Mouse (Mus musculus) liver, embryonic 13.5 days (tissue): ENCODE results near the gene Dmgdh. TPM values are rescaled to one million over a fixed set of nuclear protein-coding genes. Genes with fewer than 3 reads are reported as not detected.

Source experiments
- ATAC-seq: fragments of 200-750 bp; cut with Nextera tagmentation; 2 replicates; pipeline ENCODE4 v1.8.0; 2017; ENCODE audit warnings: low read depth, mild to moderate bottlenecking, moderate number of reproducible peaks, moderate library complexity
- DNase-seq: peaks from one replicate; pipeline ENCODE4 v3.0.0; 2022
- H3K27ac ChIP-seq: fragments of 300-500 bp; sonication (generic); 2 replicates; pipeline ENCODE4 v1.5.1; 2015; ENCODE audit warnings: moderate library complexity, mild to moderate bottlenecking, inconsistent platforms
- H3K27me3 ChIP-seq: fragments of 300-500 bp; sonication (generic); 2 replicates; pipeline ENCODE4 v1.6.1; 2015; ENCODE audit warnings: mild to moderate bottlenecking, inconsistent platforms
- H3K36me3 ChIP-seq: fragments of 300-500 bp; sonication (generic); 2 replicates; pipeline ENCODE4 v1.6.1; 2015; ENCODE audit warnings: mild to moderate bottlenecking, inconsistent platforms
- H3K4me1 ChIP-seq: fragments of 300-500 bp; sonication (generic); replicated peaks from 2 replicates; pipeline ENCODE4 v1.6.1; 2015; ENCODE audit warnings: inconsistent platforms
- H3K4me2 ChIP-seq: fragments of 300-500 bp; sonication (generic); 2 replicates; pipeline ENCODE4 v1.6.1; 2015; ENCODE audit warnings: inconsistent platforms, mild to moderate bottlenecking, moderate library complexity
- H3K4me3 ChIP-seq: fragments of 300-500 bp; sonication (generic); replicated peaks from 2 replicates; pipeline ENCODE4 v1.5.1; 2015; ENCODE audit warnings: mild to moderate bottlenecking, inconsistent platforms
- H3K9ac ChIP-seq: fragments of 300-500 bp; sonication (generic); 2 replicates; pipeline ENCODE4 v1.6.1; 2015; ENCODE audit warnings: mild to moderate bottlenecking, inconsistent platforms
- H3K9me3 ChIP-seq: fragments of 300-500 bp; sonication (generic); replicated peaks from 2 replicates; pipeline ENCODE4 v1.6.1; 2016; ENCODE audit warnings: inconsistent platforms
- WGBS: fragments of 180-500 bp; shearing (Covaris S2); methylation state at CpG from one replicate; pipeline ENCODE4 v1.1.7; 2015; ENCODE audit not compliant: insufficient replicate concordance; 5-methylcytosine and 5-hydroxymethylcytosine counted together
- polyA plus RNA-seq: library from polyadenylated mRNA; unstranded; fragments of >200 nt; fragmentation: Nextera tagmentation; extraction: Ambion mirVana; gene quantifications from 2 replicates; pipeline ENCODE4 v1.2.1, GENCODE M21; 2015

Gene Dmgdh
- polyA plus RNA-seq, 1 experiment from 2014 or later: 10.1 TPM

DNA sequence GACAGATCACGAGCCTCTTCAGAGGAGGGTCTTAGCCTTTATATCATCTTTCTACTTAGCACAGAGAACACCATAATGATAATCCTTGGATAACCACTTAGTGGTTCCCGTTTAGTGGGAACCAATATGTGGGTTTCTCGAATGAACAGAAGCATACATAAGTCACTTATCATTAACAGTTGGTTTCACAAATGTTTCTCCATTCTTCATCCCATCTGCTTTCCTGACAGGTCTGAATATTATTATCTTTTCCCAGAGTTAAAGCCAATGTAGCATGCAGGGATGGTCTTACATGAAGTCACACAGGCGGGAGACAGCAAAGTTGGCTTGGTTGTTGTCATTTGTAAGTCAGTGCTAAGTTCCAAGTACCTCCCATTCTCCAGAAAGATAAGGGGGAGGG lies 6.6 kb upstream of the Dmgdh start:
- 61% methylated on average over 4 of the region's 4 CpGs for WGBS
- ATAC-seq (no peak), DNase-seq (no peak)
- no peak overlapping the region for H3K4me2 ChIP-seq
- no peaks in the 10 kb centered on the region; the same call in 1 of the 2 replicates for H3K9me3 ChIP-seq
- H3K27ac ChIP-seq: no peak overlapping the region
- H3K36me3 ChIP-seq: peaks cover 5% of the 10 kb centered on the region; the same call in 1 of the 2 replicates
- no peaks in the 10 kb centered on the region for H3K27me3 ChIP-seq
- no peaks in the 10 kb centered on the region for H3K4me1 ChIP-seq
- no peak overlapping the region for H3K4me3 ChIP-seq
- no peak overlapping the region for H3K9ac ChIP-seq

- H3K4me3 ChIP-seq: no peak overlapping the region
- DNase-seq: no peak
- peak overlapping the region; percentile 67 for H3K27ac ChIP-seq
- H3K4me1 ChIP-seq: no peaks in the 10 kb centered on the region
- peaks cover 18% of the 10 kb centered on the region for H3K27me3 ChIP-seq
- no peaks in the 10 kb centered on the region; the same call in 1 of the 2 replicates for H3K9me3 ChIP-seq
- H3K36me3 ChIP-seq: 0 out of 2 replicates have a peak, but pooled peaks cover 5% of the 10 kb centered on the region
- H3K4me2 ChIP-seq: peak overlapping the region; percentile 9; the same call in 1 of the 2 replicates
- peak; percentile 57 for ATAC-seq
- 60% methylated on average over 4 of the region's 4 CpGs for WGBS
- H3K9ac ChIP-seq: no peak overlapping the region
These were observed 1.9 kb upstream of the Dmgdh start for GRCm38 (mm10) chr13:93672371-93672770.

GRCm38 (mm10) chr13:93673296-93673695 lies 937 bp upstream of the Dmgdh start:
- H3K27ac ChIP-seq: no peak overlapping the region
- no peak for ATAC-seq
- H3K9me3 ChIP-seq: no peaks in the 10 kb centered on the region; the same call in 1 of the 2 replicates
- peak overlapping the region; percentile 47 for H3K9ac ChIP-seq
- no peak for DNase-seq
- peaks cover 18% of the 10 kb centered on the region for H3K27me3 ChIP-seq
- no peaks in the 10 kb centered on the region for H3K4me1 ChIP-seq
- H3K36me3 ChIP-seq: 0 out of 2 replicates have a peak, but pooled peaks cover 5% of the 10 kb centered on the region
- H3K4me2 ChIP-seq: peak overlapping the region; percentile 50
- WGBS: 39% methylated on average over 2 of the region's 2 CpGs
- peak overlapping the region; percentile 43 for H3K4me3 ChIP-seq

- DNase-seq: no peak
- H3K4me1 ChIP-seq: no peaks in the 10 kb centered on the region
- H3K27ac ChIP-seq: no peak overlapping the region
- H3K4me3 ChIP-seq: no peak overlapping the region
- no peaks in the 10 kb centered on the region for H3K9me3 ChIP-seq
- no peak for ATAC-seq
- H3K4me2 ChIP-seq: no peak overlapping the region
- no peaks in the 10 kb centered on the region for H3K36me3 ChIP-seq
- WGBS: 52% methylated on average over 9 of the region's 9 CpGs
- H3K9ac ChIP-seq: no peak overlapping the region
- H3K27me3 ChIP-seq: peaks cover 18% of the 10 kb centered on the region
These were observed 2.6 kb downstream of the Dmgdh start for GRCm38 (mm10) chr13:93676864-93677263.

DNA sequence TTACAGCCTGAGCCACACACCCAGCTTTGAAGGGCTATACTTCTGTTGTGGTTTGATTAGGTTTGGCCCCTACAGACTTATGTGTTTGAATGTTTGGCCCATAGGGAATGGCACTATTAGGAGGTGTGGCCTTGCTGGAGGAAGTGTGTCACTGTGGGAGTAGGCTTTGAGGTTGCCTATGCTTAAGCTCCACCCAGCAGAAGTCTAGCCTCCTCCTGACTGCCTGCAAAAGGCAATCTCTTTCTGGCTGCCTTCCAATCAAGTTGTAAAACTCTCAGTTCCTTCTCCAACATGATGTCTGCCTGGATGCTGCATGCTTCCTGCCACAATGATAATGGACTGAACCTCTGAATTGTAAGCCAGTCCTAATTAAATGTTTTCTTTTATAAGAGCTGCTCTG lies 9.1 kb downstream of the Dmgdh start:
- DNase-seq (no peak), ATAC-seq (no peak)
- H3K9me3 ChIP-seq: no peaks in the 10 kb centered on the region

GRCm38 (mm10) chr13:93685226-93685625 lies 11.0 kb downstream of the Dmgdh start:
- 70% methylated on average over 4 of the region's 4 CpGs for WGBS
- Histone ChIP-seq H3K4me1 (no peaks in the 10 kb centered on the region), H3K27ac (no peak overlapping the region), H3K27me3 (no peaks in the 10 kb centered on the region), H3K4me3 (no peak overlapping the region), H3K9me3 (no peaks in the 10 kb centered on the region), H3K4me2 (no peak overlapping the region), H3K9ac (no peak overlapping the region), H3K36me3 (no peaks in the 10 kb centered on the region)
- DNase-seq (no peak), ATAC-seq (no peak)

More for the DNA sequence above, 9.1 kb downstream of the Dmgdh start:
- H3K36me3 ChIP-seq: no peaks in the 10 kb centered on the region
- no peak overlapping the region for H3K27ac ChIP-seq
- no peak overlapping the region for H3K9ac ChIP-seq
- no peaks in the 10 kb centered on the region for H3K27me3 ChIP-seq
- H3K4me2 ChIP-seq: no peak overlapping the region
- H3K4me3 ChIP-seq: no peak overlapping the region
- H3K4me1 ChIP-seq: no peaks in the 10 kb centered on the region

- ATAC-seq: no peak
- no peaks in the 10 kb centered on the region for H3K4me1 ChIP-seq
- H3K9me3 ChIP-seq: no peaks in the 10 kb centered on the region
- no peaks in the 10 kb centered on the region for H3K27me3 ChIP-seq
- WGBS: 29% methylated on average over 5 of the region's 5 CpGs
- H3K36me3 ChIP-seq: no peaks in the 10 kb centered on the region
- H3K4me2 ChIP-seq: no peak overlapping the region
- no peak overlapping the region for H3K4me3 ChIP-seq
- no peak overlapping the region for H3K9ac ChIP-seq
- no peak overlapping the region for H3K27ac ChIP-seq
- no peak for DNase-seq
These were observed 13.1 kb downstream of the Dmgdh start for GRCm38 (mm10) chr13:93687321-93687720.

DNA sequence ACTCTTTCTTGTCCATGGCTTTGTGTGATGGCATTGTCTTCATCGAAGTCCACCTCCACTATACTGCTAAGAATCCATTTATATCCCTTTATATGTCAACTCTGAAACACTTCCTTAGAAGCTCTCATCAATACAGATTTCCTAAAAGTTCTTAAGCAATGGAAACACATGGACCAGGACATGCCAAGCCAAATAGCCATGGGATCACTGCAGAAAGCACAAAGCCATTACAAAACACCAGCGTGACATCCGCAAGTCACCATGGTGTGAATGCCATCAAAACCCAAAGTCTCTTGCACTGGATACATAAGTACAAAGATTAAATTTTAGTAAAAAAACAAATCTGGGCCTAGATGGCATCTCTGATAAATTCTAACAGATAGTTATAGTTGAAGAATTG lies 15.3 kb downstream of the Dmgdh start:
- WGBS: 80% methylated on average over 3 of the region's 3 CpGs
- Histone ChIP-seq H3K9me3 (no peaks in the 10 kb centered on the region), H3K4me3 (no peak overlapping the region), H3K4me1 (no peaks in the 10 kb centered on the region), H3K36me3 (no peaks in the 10 kb centered on the region), H3K27ac (no peak overlapping the region), H3K4me2 (no peak overlapping the region), H3K27me3 (no peaks in the 10 kb centered on the region), H3K9ac (no peak overlapping the region)
- DNase-seq: no peak
- no peak for ATAC-seq

GRCm38 (mm10) chr13:93690821-93691220 lies 16.6 kb downstream of the Dmgdh start:
- Histone ChIP-seq H3K4me1 (no peaks in the 10 kb centered on the region), H3K36me3 (no peaks in the 10 kb centered on the region), H3K4me2 (no peak overlapping the region), H3K9ac (no peak overlapping the region), H3K4me3 (no peak overlapping the region), H3K27ac (no peak overlapping the region), H3K9me3 (no peaks in the 10 kb centered on the region), H3K27me3 (no peaks in the 10 kb centered on the region)
- no peak for DNase-seq
- WGBS: 64% methylated on average over 1 of the region's 1 CpGs
- no peak for ATAC-seq

GRCm38 (mm10) chr13:93698866-93699265 lies 24.6 kb downstream of the Dmgdh start:
- H3K27me3 ChIP-seq: no peaks in the 10 kb centered on the region
- H3K36me3 ChIP-seq: no peaks in the 10 kb centered on the region
- H3K4me1 ChIP-seq: no peaks in the 10 kb centered on the region
- no peak overlapping the region for H3K27ac ChIP-seq
- ATAC-seq (no peak), DNase-seq (no peak)
- H3K4me2 ChIP-seq: no peak overlapping the region
- no peaks in the 10 kb centered on the region for H3K9me3 ChIP-seq
- whole genome bisulfite sequencing: 68% methylated on average over 6 of the region's 6 CpGs
- no peak overlapping the region for H3K9ac ChIP-seq
- no peak overlapping the region for H3K4me3 ChIP-seq

- H3K36me3 ChIP-seq: no peaks in the 10 kb centered on the region; the same call in 1 of the 2 replicates
- DNase-seq: no peak
- ATAC-seq: no peak
- no peaks in the 10 kb centered on the region for H3K27me3 ChIP-seq
- no peaks in the 10 kb centered on the region for H3K9me3 ChIP-seq
- H3K4me3 ChIP-seq: no peak overlapping the region
- H3K27ac ChIP-seq: no peak overlapping the region; the same call in 1 of the 2 replicates
- H3K4me2 ChIP-seq: no peak overlapping the region
- WGBS: 67% methylated on average over 4 of the region's 4 CpGs
- no peak overlapping the region for H3K9ac ChIP-seq
- no peaks in the 10 kb centered on the region for H3K4me1 ChIP-seq
These were observed 31.5 kb downstream of the Dmgdh start for GRCm38 (mm10) chr13:93705697-93706096.

DNA sequence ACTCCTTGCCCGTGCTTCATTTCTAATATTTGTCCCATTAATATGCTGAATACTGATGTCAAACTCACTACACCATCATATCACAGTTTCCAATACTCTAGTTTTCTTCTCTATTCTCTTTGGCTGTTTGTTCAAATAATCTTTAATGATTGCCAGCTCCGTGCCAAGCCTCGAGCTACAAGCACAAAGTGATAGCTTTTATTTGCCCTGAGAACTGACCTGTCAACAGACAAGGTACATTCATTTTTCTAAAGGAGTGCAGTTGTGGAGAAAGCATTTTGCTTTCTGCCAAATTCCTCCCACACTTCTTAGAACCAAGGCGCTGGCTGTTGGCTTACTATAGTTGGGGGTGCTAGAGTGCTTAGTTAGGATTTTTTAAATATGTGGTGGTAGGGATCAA lies 33.0 kb downstream of the Dmgdh start:
- Histone ChIP-seq H3K27ac (no peak overlapping the region), H3K9me3 (no peaks in the 10 kb centered on the region), H3K4me2 (no peak overlapping the region), H3K36me3 (no peaks in the 10 kb centered on the region; the same call in 1 of the 2 replicates), H3K4me3 (no peak overlapping the region), H3K4me1 (no peaks in the 10 kb centered on the region), H3K27me3 (no peaks in the 10 kb centered on the region), H3K9ac (no peak overlapping the region)
- ATAC-seq (no peak), DNase-seq (no peak)
- 53% methylated on average over 4 of the region's 4 CpGs for WGBS
